Mouse (Mus musculus): ENCODE results near the gene Pifo.

Pifo gene

GRCm38 (mm10) chr3:105959999-105960398, 54.4 kb downstream of the Pifo start, which contains the start of gene Atp5f1:
TSS of gene Atp5f1 (minus strand) at chr3:105960099.
- in situ Hi-C loops (cut with MboI; ENCODE audit: low pct_unique_long_range_greater_than_20kb in 1 of 2, low sequenced_read_pairs in 2 of 2, unreplicated experiment in 1 of 2) = loop anchor here in 1 of 2 experiments (25.0 kb wide), 1 partner anchor 1377 kb away; the partner anchor contains the start of gene Rbm15

DNA sequence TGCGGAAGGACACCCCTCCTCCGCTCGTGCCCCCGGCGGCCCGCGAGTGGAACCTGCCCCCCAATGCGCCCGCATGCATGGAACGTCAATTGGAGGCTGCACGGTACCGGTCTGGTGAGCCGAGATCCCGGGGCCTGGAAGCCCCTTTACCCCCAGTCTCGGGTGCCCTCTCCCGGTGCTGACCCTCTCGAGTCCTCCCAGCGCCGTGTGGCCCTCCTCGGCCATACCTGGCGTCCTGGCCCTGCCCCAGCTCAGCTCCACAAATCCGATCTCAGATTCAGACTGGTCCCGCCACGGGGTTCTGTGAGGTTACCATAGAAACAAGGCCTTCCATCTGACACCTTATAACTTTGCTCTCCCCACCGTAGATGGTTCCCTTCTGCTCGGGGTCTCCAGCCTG, 54.9 kb downstream of the Pifo start:
- in situ Hi-C loops (cut with MboI; ENCODE audit: low pct_unique_long_range_greater_than_20kb in 1 of 2, low sequenced_read_pairs in 2 of 2, unreplicated experiment in 1 of 2) = loop anchor here in 1 of 2 experiments (25.0 kb wide), 1 partner anchor 1378 kb away; the partner anchor contains the start of gene Rbm15

DNA sequence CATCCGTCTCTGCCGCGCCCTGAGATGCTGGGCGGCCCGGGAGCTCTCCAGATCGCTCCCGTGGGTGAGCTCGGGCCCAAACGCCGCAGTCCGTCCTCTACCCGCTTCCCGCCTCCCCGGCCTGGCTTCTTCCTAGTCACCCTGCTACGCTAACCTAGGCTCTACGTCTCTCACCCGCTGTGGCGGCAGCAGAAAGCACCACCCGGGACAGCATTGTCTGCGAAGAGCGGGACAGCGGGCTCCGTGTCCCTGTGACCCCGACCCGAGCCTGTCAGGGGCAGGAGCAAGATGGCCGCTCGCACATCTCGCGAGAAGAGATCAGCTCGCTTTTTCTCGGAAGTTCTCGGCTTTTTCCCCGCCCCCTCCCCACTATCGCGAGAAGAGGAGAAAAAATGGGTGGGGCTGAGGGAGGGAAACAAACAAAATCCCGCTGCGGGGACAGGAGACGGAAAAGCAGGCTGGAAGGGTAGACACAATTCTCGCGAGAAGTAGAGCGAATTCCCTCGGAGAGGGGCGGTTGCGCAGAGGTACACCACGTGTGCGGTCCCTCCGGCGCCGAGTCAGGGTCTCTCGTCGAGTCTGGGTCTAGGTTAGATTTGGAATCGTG, 55.4 kb downstream of the Pifo start, which contains the start of gene Wdr77:
Wdr77 (plus strand) TSS at position 396 of the 607 bp plus-strand sequence.
- in situ Hi-C loops (cut with MboI; ENCODE audit: low pct_unique_long_range_greater_than_20kb in 1 of 2, low sequenced_read_pairs in 2 of 2, unreplicated experiment in 1 of 2) = loop anchor here in 1 of 2 experiments (25.0 kb wide), 1 partner anchor 1378 kb away; the partner anchor contains the start of gene Rbm15

DNA sequence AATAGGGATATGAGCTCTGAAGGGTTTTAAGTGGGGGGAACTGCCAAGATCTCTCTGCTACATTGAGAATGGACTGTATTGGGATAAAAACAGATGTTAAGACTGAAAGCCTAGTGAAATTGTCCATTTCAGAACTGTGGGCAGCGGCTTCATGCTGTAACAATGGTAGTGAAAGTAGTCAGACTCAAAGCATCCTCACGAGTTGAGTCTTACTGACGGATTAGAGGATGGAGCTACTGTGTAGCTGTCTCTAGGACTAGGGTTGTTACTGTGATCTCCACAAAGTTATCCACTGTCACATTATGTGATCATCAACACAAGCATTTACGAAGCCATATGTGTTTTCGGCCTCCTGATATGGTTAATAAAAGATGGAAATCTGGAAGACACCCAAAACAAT, 56.2 kb downstream of the Pifo start:
- in situ Hi-C loops (cut with MboI; ENCODE audit: low pct_unique_long_range_greater_than_20kb in 1 of 2, low sequenced_read_pairs in 2 of 2, unreplicated experiment in 1 of 2) = loop anchor here in 1 of 2 experiments (25.0 kb wide), 1 partner anchor 1379 kb away; the partner anchor contains the start of gene Rbm15

- in situ Hi-C loops (cut with MboI; ENCODE audit: low pct_unique_long_range_greater_than_20kb in 1 of 2, low sequenced_read_pairs in 2 of 2, unreplicated experiment in 1 of 2) = loop anchor here in 1 of 2 experiments (25.0 kb wide), 1 partner anchor 1380 kb away; the partner anchor contains the start of gene Rbm15
Observed at GRCm38 (mm10) chr3:105957235-105957634, 57.2 kb downstream of the Pifo start.

DNA sequence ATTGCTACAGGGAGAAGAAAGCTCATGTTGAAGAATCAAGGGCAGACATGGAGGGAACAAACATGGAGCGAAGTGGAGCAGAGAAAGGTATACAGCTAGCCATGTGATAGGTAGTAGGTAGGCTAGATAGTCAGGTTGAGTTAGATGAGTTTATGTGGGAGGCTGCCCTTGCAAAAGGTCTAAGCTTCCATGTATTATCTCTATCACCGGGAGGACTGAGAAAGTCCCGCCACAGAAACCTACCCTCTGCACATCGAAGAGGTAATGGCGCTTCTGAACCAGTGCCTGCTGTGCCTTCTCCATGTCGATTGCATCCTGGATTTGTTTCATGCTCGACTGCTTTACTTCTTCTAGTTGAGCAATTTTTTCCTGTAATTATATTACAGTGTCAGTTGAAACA, 63.1 kb downstream of the Pifo start:
- in situ Hi-C loops (cut with MboI; ENCODE audit: low pct_unique_long_range_greater_than_20kb in 1 of 2, low sequenced_read_pairs in 2 of 2, unreplicated experiment in 1 of 2) = loop anchor here in 1 of 2 experiments (25.0 kb wide), 1 partner anchor 1386 kb away; the partner anchor contains the start of gene Rbm15
